Mouse (Mus musculus): Measurements from ENCODE around the gene Bcl2a1b.
A peak's percentile ranks its signal among the peaks of the same experiment; 100 is the strongest.
"Not testable (repeated sequence)": the region's sequence is repeated elsewhere in the genome, so short reads cannot be mapped to it uniquely, and the experiment has no call there.

Gene Bcl2a1b

GRCm38 (mm10) chr9:89198969-89199416, at the start of gene Bcl2a1b, which contains the start of gene Gm29094:
Bcl2a1b (plus strand) TSS chr9:89199209.
Gm29094 (plus strand) TSS chr9:89199379.
- peak; percentile 39 for DNase-seq

- DNase-seq = not testable (repeated sequence)
Measured at GRCm38 (mm10) chr9:89172539-89172938, 26.5 kb upstream of the Bcl2a1b start.

GRCm38 (mm10) chr9:89178833-89179232, 20.2 kb upstream of the Bcl2a1b start:
- peak; percentile 69 for DNase-seq

GRCm38 (mm10) chr9:89179469-89179868, 19.5 kb upstream of the Bcl2a1b start:
- DNase-seq = not testable (repeated sequence)

GRCm38 (mm10) chr9:89187006-89187405, 12.0 kb upstream of the Bcl2a1b start:
- DNase-seq = not testable (repeated sequence)

- not testable (repeated sequence) for DNase-seq
Measured at GRCm38 (mm10) chr9:89195483-89195882, 3.5 kb upstream of the Bcl2a1b start.

GRCm38 (mm10) chr9:89197509-89197908, 1.5 kb upstream of the Bcl2a1b start:
- not testable (repeated sequence) for DNase-seq

- not testable (repeated sequence) for DNase-seq
Measured at GRCm38 (mm10) chr9:89198349-89198748, 660 bp upstream of the Bcl2a1b start.

- DNase-seq = not testable (repeated sequence)
Measured at GRCm38 (mm10) chr9:89202256-89202655, 3.2 kb downstream of the Bcl2a1b start.

- not testable (repeated sequence) for DNase-seq
Measured at GRCm38 (mm10) chr9:89208939-89209338, 9.9 kb downstream of the Bcl2a1b start.

GRCm38 (mm10) chr9:89210353-89211064, 11.5 kb downstream of the Bcl2a1b start, which contains the start of gene Mthfs:
Mthfs (plus strand) TSS chr9:89210676.
- DNase-seq = not testable (repeated sequence)

- peak; percentile 80 for DNase-seq
Measured at GRCm38 (mm10) chr9:89211065-89211858, 12.3 kb downstream of the Bcl2a1b start.

GRCm38 (mm10) chr9:89212428-89212827, 13.4 kb downstream of the Bcl2a1b start:
- DNase-seq = peak; percentile 76

- not testable (repeated sequence) for DNase-seq
Measured at GRCm38 (mm10) chr9:89218174-89218573, 19.2 kb downstream of the Bcl2a1b start.

GRCm38 (mm10) chr9:89219668-89220067, 20.7 kb downstream of the Bcl2a1b start:
- DNase-seq = not testable (repeated sequence)

- not testable (repeated sequence) for DNase-seq
Measured at GRCm38 (mm10) chr9:89220704-89221287, 21.8 kb downstream of the Bcl2a1b start.

- DNase-seq = no peak
Measured at GRCm38 (mm10) chr9:89226071-89226470, 27.1 kb downstream of the Bcl2a1b start.

GRCm38 (mm10) chr9:89228122-89228521, 29.1 kb downstream of the Bcl2a1b start:
- DNase-seq = no peak

- peak; percentile 34 for DNase-seq
Measured at GRCm38 (mm10) chr9:89230897-89231497, 32.0 kb downstream of the Bcl2a1b start.

- DNase-seq = not testable (repeated sequence)
Measured at GRCm38 (mm10) chr9:89237131-89237530, 38.1 kb downstream of the Bcl2a1b start.

- not testable (repeated sequence) for DNase-seq
Measured at GRCm38 (mm10) chr9:89238976-89239505, 40.0 kb downstream of the Bcl2a1b start.

GRCm38 (mm10) chr9:89240516-89241019, 41.6 kb downstream of the Bcl2a1b start:
- not testable (repeated sequence) for DNase-seq

All from thymus, postnatal 14 days (tissue).